7 mouse cellular contexts compared by ENCODE assay signal in genomic region chr10:66911261-66911911, GRCm38 (mm10).
DNase-seq lines count a peak whose midpoint lies in the region; ATAC-seq and TF ChIP-seq lines count a peak whose summit lies in the region.

No protein-coding gene starts in this region.

- no peaks in the 10 kb centered on the region for H3K9me3 ChIP-seq in embryonic facial prominence, embryonic 10.5 days
- no peaks in the 10 kb centered on the region for H3K9me3 ChIP-seq in hindbrain, embryonic 12.5 days (replicated peaks)
- H3K9me3 ChIP-seq in stomach, postnatal 0 days (ENCODE audit: control insufficient read depth, low read length), result no peaks in the 10 kb centered on the region

- H3K27ac ChIP-seq in embryonic facial prominence, embryonic 10.5 days (replicated peaks), result peak overlapping the region; percentile 69
- 0 out of 2 replicates have a peak overlapping the region, but pooled peaks have one; percentile 1 for H3K27ac ChIP-seq in hindbrain, embryonic 12.5 days
- peak overlapping the region; percentile 58 for H3K27ac ChIP-seq in liver, adult 2 months (replicated peaks; ENCODE audit: insufficient read depth, low read depth, low read length)
- peak overlapping the region; percentile 71 for H3K27ac ChIP-seq in stomach, postnatal 0 days (replicated peaks)

- H3K9ac ChIP-seq in hindbrain, embryonic 12.5 days, result no peak overlapping the region
- 0 out of 2 replicates have a peak overlapping the region, but pooled peaks have one; percentile 11 for H3K9ac ChIP-seq in liver, adult 2 months (ENCODE audit: low read depth, low read length)
- H3K9ac ChIP-seq in stomach, postnatal 0 days (ENCODE audit: low read length), result no peak overlapping the region

- peaks cover 35% of the 10 kb centered on the region for H3K4me1 ChIP-seq in embryonic facial prominence, embryonic 10.5 days
- H3K4me1 ChIP-seq in hindbrain, embryonic 12.5 days, result peaks cover 35% of the 10 kb centered on the region
- peaks cover 23% of the 10 kb centered on the region for H3K4me1 ChIP-seq in liver, adult 2 months (ENCODE audit: control insufficient read depth, insufficient read depth, low read length)
- H3K4me1 ChIP-seq in stomach, postnatal 0 days (replicated peaks; ENCODE audit: control insufficient read depth, insufficient read depth), result peaks cover 5% of the 10 kb centered on the region

- DNase-seq in urinary bladder, adult 18-20 months (ENCODE audit: low spot score in 2 of 2), result peak; percentile 52 to 54
- DNase-seq in urinary bladder, postnatal 4 days (ENCODE audit: low spot score in 2 of 2), result no peak
- DNase-seq in embryonic facial prominence, embryonic 10.5 days (ENCODE audit: low spot score), result no peak
- peak; percentile 34 for DNase-seq in liver, adult 2 months (ENCODE audit: extremely low read depth, low read depth, low spot score)
- no peak for DNase-seq in stomach, postnatal 0 days (ENCODE audit: low spot score)

- no peak overlapping the region for H3K4me3 ChIP-seq in embryonic facial prominence, embryonic 10.5 days
- H3K4me3 ChIP-seq in hindbrain, embryonic 12.5 days, result no peak overlapping the region
- no peak overlapping the region for H3K4me3 ChIP-seq in liver, adult 2 months (ENCODE audit: insufficient read depth, low read depth, low read length)
- no peak overlapping the region for H3K4me3 ChIP-seq in stomach, postnatal 0 days (ENCODE audit: low read depth, low read length)

- H3K79me2 ChIP-seq in liver, adult 2 months (ENCODE audit: control insufficient read depth, insufficient read depth, low read length), result no peaks in the 10 kb centered on the region

- no peak for TF ChIP-seq CTCF in liver, adult 2 months (IDR thresholded peaks at IDR 0.05; ENCODE audit: low read depth, low read length)
- TF ChIP-seq CTCF in stomach, postnatal 0 days (IDR thresholded peaks at IDR 0.05; ENCODE audit: low read depth), result no peak

- TF ChIP-seq POLR2A in liver, adult 2 months (IDR thresholded peaks at IDR 0.05; ENCODE audit: extremely low read depth, insufficient read depth, low read length), result no peak

- TF ChIP-seq EP300 in stomach, postnatal 0 days (optimal IDR thresholded peaks at IDR 0.05), result no peak

- H3K4me2 ChIP-seq in hindbrain, embryonic 12.5 days (replicated peaks), result no peak overlapping the region
- no peak overlapping the region for H3K4me2 ChIP-seq in stomach, postnatal 0 days (replicated peaks; ENCODE audit: low read depth)

- H3K36me3 ChIP-seq in embryonic facial prominence, embryonic 10.5 days (replicated peaks), result no peaks in the 10 kb centered on the region
- no peaks in the 10 kb centered on the region for H3K36me3 ChIP-seq in hindbrain, embryonic 12.5 days
- H3K36me3 ChIP-seq in liver, adult 2 months (ENCODE audit: control insufficient read depth, insufficient read depth, low read length), result no peaks in the 10 kb centered on the region
- no peaks in the 10 kb centered on the region for H3K36me3 ChIP-seq in stomach, postnatal 0 days (ENCODE audit: control insufficient read depth, insufficient read depth, low read length)

- H3K27me3 ChIP-seq in embryonic facial prominence, embryonic 10.5 days (replicated peaks; ENCODE audit: low read depth, poor library complexity, severe bottlenecking), result peaks cover 15% of the 10 kb centered on the region
- H3K27me3 ChIP-seq in hindbrain, embryonic 12.5 days, result no peaks in the 10 kb centered on the region
- H3K27me3 ChIP-seq in liver, adult 2 months (ENCODE audit: control insufficient read depth, insufficient read depth, low read length), result no peaks in the 10 kb centered on the region
- no peaks in the 10 kb centered on the region for H3K27me3 ChIP-seq in stomach, postnatal 0 days (ENCODE audit: control insufficient read depth, insufficient read depth, low read length)

- 61% methylated on average over 10 of the region's 10 CpGs for WGBS in embryonic facial prominence, embryonic 10.5 days
- 60% methylated on average over 10 of the region's 10 CpGs for WGBS in hindbrain, embryonic 12.5 days
- 69% methylated on average over 10 of the region's 10 CpGs for WGBS in liver, adult 2 months
- WGBS in stomach, postnatal 0 days, result 54% methylated on average over 10 of the region's 10 CpGs

- no peak for ATAC-seq in hindbrain, embryonic 12.5 days (ENCODE audit: low FRiP score)
- peak; percentile 45 for ATAC-seq in stomach, postnatal 0 days (ENCODE audit: low FRiP score, low TSS enrichment)
- ATAC-seq in activated CD4-positive, CD25-positive, alpha-beta regulatory T cell, adult 4 months, result no peak

Comparison
In these comparisons a context has a peak if more than half of its experiments do, and no peak if none do; other contexts are left out.
1. DNase-seq: peak in urinary bladder, adult 18-20 months (2 of 2) and liver, adult 2 months (single experiment); none in urinary bladder, postnatal 4 days (0 of 2), embryonic facial prominence, embryonic 10.5 days (single experiment) and stomach, postnatal 0 days (single experiment).
2. H3K27ac ChIP-seq: peak in every context shown above with its lines; median percentile 71 in stomach, postnatal 0 days; 69 in embryonic facial prominence, embryonic 10.5 days; 58 in liver, adult 2 months; 1 in hindbrain, embryonic 12.5 days.